Mouse (Mus musculus): Measurements from ENCODE around the gene Gm10842. TPM values are rescaled to one million over a fixed set of nuclear protein-coding genes. Genes with fewer than 3 reads are reported as not detected.
A peak's percentile ranks its signal among the peaks of the same experiment; 100 is the strongest.

Gm10842 gene
- polyA plus RNA-seq, 1 experiment from 2014 or later: not detected

GRCm38 (mm10) chr11:105143564-105143963, 3.1 kb upstream of the Gm10842 start:
- Histone ChIP-seq H3K9ac (no peak overlapping the region), H3K4me1 (replicated peaks) (no peaks in the 10 kb centered on the region), H3K36me3 (peaks cover 25% of the 10 kb centered on the region), H3K4me2 (no peak overlapping the region), H3K27me3 (no peaks in the 10 kb centered on the region), H3K9me3 (no peaks in the 10 kb centered on the region), H3K27ac (replicated peaks) (no peak overlapping the region), H3K4me3 (no peak overlapping the region)
- no peak for ATAC-seq (ENCODE audit: low FRiP score, low read depth)

GRCm38 (mm10) chr11:105144084-105144483, 2.6 kb upstream of the Gm10842 start:
- 91% methylated on average over 3 of the region's 3 CpGs for WGBS
- Histone ChIP-seq H3K4me1 (replicated peaks) (no peaks in the 10 kb centered on the region), H3K36me3 (peaks cover 21% of the 10 kb centered on the region), H3K4me3 (no peak overlapping the region), H3K27me3 (no peaks in the 10 kb centered on the region), H3K9ac (no peak overlapping the region), H3K27ac (replicated peaks) (no peak overlapping the region), H3K9me3 (no peaks in the 10 kb centered on the region), H3K4me2 (no peak overlapping the region)
- no peak for ATAC-seq (ENCODE audit: low FRiP score, low read depth)

GRCm38 (mm10) chr11:105144508-105145210, 2.0 kb upstream of the Gm10842 start:
- ATAC-seq (ENCODE audit: low FRiP score, low read depth): no peak
- H3K27me3 ChIP-seq: no peaks in the 10 kb centered on the region
- no peak overlapping the region for H3K27ac ChIP-seq (replicated peaks)
- H3K4me3 ChIP-seq: no peak overlapping the region
- H3K4me1 ChIP-seq (replicated peaks): no peaks in the 10 kb centered on the region
- 86% methylated on average over 11 of the region's 11 CpGs for WGBS
- H3K9me3 ChIP-seq: no peaks in the 10 kb centered on the region
- H3K9ac ChIP-seq: no peak overlapping the region
- no peak overlapping the region for H3K4me2 ChIP-seq
- peaks cover 15% of the 10 kb centered on the region for H3K36me3 ChIP-seq

- no peaks in the 10 kb centered on the region for H3K9me3 ChIP-seq
- ATAC-seq (ENCODE audit: low FRiP score, low read depth): no peak
- H3K9ac ChIP-seq: no peak overlapping the region
These were observed 1.5 kb upstream of the Gm10842 start for GRCm38 (mm10) chr11:105145211-105145610.

GRCm38 (mm10) chr11:105149353-105149752, 2.7 kb downstream of the Gm10842 start:
- Histone ChIP-seq H3K9ac (no peak overlapping the region), H3K27me3 (no peaks in the 10 kb centered on the region), H3K4me3 (no peak overlapping the region), H3K27ac (replicated peaks) (no peak overlapping the region), H3K36me3 (no peaks in the 10 kb centered on the region), H3K9me3 (no peaks in the 10 kb centered on the region), H3K4me1 (replicated peaks) (peaks cover 11% of the 10 kb centered on the region), H3K4me2 (no peak overlapping the region)
- WGBS: 83% methylated on average over 3 of the region's 3 CpGs
- ATAC-seq (ENCODE audit: low FRiP score, low read depth): no peak

More at GRCm38 (mm10) chr11:105145211-105145610, 1.5 kb upstream of the Gm10842 start:
- Histone ChIP-seq H3K4me1 (replicated peaks) (no peaks in the 10 kb centered on the region), H3K27ac (replicated peaks) (no peak overlapping the region), H3K4me3 (no peak overlapping the region), H3K4me2 (no peak overlapping the region), H3K36me3 (peaks cover 9% of the 10 kb centered on the region), H3K27me3 (no peaks in the 10 kb centered on the region)
- 89% methylated on average over 10 of the region's 10 CpGs for WGBS

GRCm38 (mm10) chr11:105149766-105150165, 3.1 kb downstream of the Gm10842 start:
- 80% methylated on average over 1 of the region's 1 CpGs for WGBS
- ATAC-seq (ENCODE audit: low FRiP score, low read depth): no peak

GRCm38 (mm10) chr11:105150691-105151090, 4.0 kb downstream of the Gm10842 start:
- Histone ChIP-seq H3K4me2 (no peak overlapping the region), H3K4me1 (replicated peaks) (peaks cover 11% of the 10 kb centered on the region), H3K36me3 (no peaks in the 10 kb centered on the region), H3K27ac (replicated peaks) (no peak overlapping the region), H3K27me3 (no peaks in the 10 kb centered on the region), H3K9ac (no peak overlapping the region), H3K4me3 (no peak overlapping the region), H3K9me3 (no peaks in the 10 kb centered on the region)
- 72% methylated on average over 4 of the region's 4 CpGs for WGBS
- no peak for ATAC-seq (ENCODE audit: low FRiP score, low read depth)

More at GRCm38 (mm10) chr11:105149766-105150165, 3.1 kb downstream of the Gm10842 start:
- no peaks in the 10 kb centered on the region for H3K27me3 ChIP-seq
- H3K4me1 ChIP-seq (replicated peaks): peaks cover 11% of the 10 kb centered on the region
- H3K9ac ChIP-seq: no peak overlapping the region
- H3K27ac ChIP-seq (replicated peaks): no peak overlapping the region
- no peak overlapping the region for H3K4me3 ChIP-seq
- H3K9me3 ChIP-seq: no peaks in the 10 kb centered on the region
- H3K36me3 ChIP-seq: no peaks in the 10 kb centered on the region
- H3K4me2 ChIP-seq: no peak overlapping the region

- Histone ChIP-seq H3K27me3 (no peaks in the 10 kb centered on the region), H3K4me3 (no peak overlapping the region), H3K36me3 (no peaks in the 10 kb centered on the region), H3K4me2 (peak overlapping the region; percentile 28), H3K4me1 (replicated peaks) (peaks cover 11% of the 10 kb centered on the region), H3K9me3 (no peaks in the 10 kb centered on the region), H3K27ac (replicated peaks) (no peak overlapping the region), H3K9ac (no peak overlapping the region)
- 32% methylated on average over 18 of the region's 19 CpGs for WGBS
- 0 out of 2 replicates have a peak, but pooled peaks have one; percentile 59 for ATAC-seq (ENCODE audit: low FRiP score, low read depth)
These were observed 4.7 kb downstream of the Gm10842 start for GRCm38 (mm10) chr11:105151226-105152016.

GRCm38 (mm10) chr11:105152017-105152300, 5.3 kb downstream of the Gm10842 start:
- Histone ChIP-seq H3K4me2 (peak overlapping the region; percentile 28), H3K9ac (no peak overlapping the region), H3K9me3 (no peaks in the 10 kb centered on the region), H3K36me3 (no peaks in the 10 kb centered on the region), H3K4me3 (no peak overlapping the region), H3K27ac (replicated peaks) (no peak overlapping the region), H3K4me1 (replicated peaks) (peaks cover 11% of the 10 kb centered on the region), H3K27me3 (no peaks in the 10 kb centered on the region)
- WGBS: 93% methylated on average over 2 of the region's 4 CpGs
- ATAC-seq (ENCODE audit: low FRiP score, low read depth): no peak

GRCm38 (mm10) chr11:105152357-105152899, 5.7 kb downstream of the Gm10842 start:
- no peak for ATAC-seq (ENCODE audit: low FRiP score, low read depth)
- WGBS: 86% methylated on average over 11 of the region's 11 CpGs

GRCm38 (mm10) chr11:105153068-105153833, 6.6 kb downstream of the Gm10842 start:
- WGBS: 14% methylated on average over 12 of the region's 12 CpGs
- no peak overlapping the region for H3K27ac ChIP-seq (replicated peaks)
- no peaks in the 10 kb centered on the region for H3K27me3 ChIP-seq
- H3K4me3 ChIP-seq: no peak overlapping the region
- no peaks in the 10 kb centered on the region for H3K36me3 ChIP-seq
- H3K9ac ChIP-seq: no peak overlapping the region
- ATAC-seq (ENCODE audit: low FRiP score, low read depth): 0 out of 2 replicates have a peak, but pooled peaks have one; percentile 72
- no peaks in the 10 kb centered on the region for H3K9me3 ChIP-seq
- no peak overlapping the region for H3K4me2 ChIP-seq
- peaks cover 11% of the 10 kb centered on the region for H3K4me1 ChIP-seq (replicated peaks)

More at GRCm38 (mm10) chr11:105152357-105152899, 5.7 kb downstream of the Gm10842 start:
- Histone ChIP-seq H3K4me3 (no peak overlapping the region), H3K27me3 (no peaks in the 10 kb centered on the region), H3K9ac (no peak overlapping the region), H3K36me3 (no peaks in the 10 kb centered on the region), H3K4me1 (replicated peaks) (peaks cover 11% of the 10 kb centered on the region), H3K27ac (replicated peaks) (no peak overlapping the region), H3K9me3 (no peaks in the 10 kb centered on the region), H3K4me2 (no peak overlapping the region)

GRCm38 (mm10) chr11:105155915-105156314, 9.2 kb downstream of the Gm10842 start:
- no peaks in the 10 kb centered on the region for H3K36me3 ChIP-seq
- H3K4me3 ChIP-seq: no peak overlapping the region
- H3K9ac ChIP-seq: no peak overlapping the region
- H3K4me2 ChIP-seq: no peak overlapping the region
- no peaks in the 10 kb centered on the region for H3K9me3 ChIP-seq
- H3K4me1 ChIP-seq (replicated peaks): peaks cover 11% of the 10 kb centered on the region
- H3K27me3 ChIP-seq: no peaks in the 10 kb centered on the region
- no peak overlapping the region for H3K27ac ChIP-seq (replicated peaks)
- 88% methylated on average over 4 of the region's 4 CpGs for WGBS
- ATAC-seq (ENCODE audit: low FRiP score, low read depth): no peak
